Mouse (Mus musculus) embryonic fibroblast, embryonic 13.5 days (primary cell): ENCODE data around the gene Trim30b.
"Not testable (repeated sequence)": the region's sequence is repeated elsewhere in the genome, so short reads cannot be mapped to it uniquely, and the experiment has no call there.

Source experiments
- CTCF ChIP-seq: IDR thresholded peaks from 2 replicates; pipeline ENCODE4 v1.5.1; 2011; ENCODE audit warnings: mild to moderate bottlenecking, control low read depth, low read length, moderate library complexity, borderline replicate concordance; ENCODE audit not compliant: insufficient read depth
- POLR2A ChIP-seq: IDR thresholded peaks from 2 replicates; pipeline ENCODE4 v1.6.1; 2011; ENCODE audit warnings: low read depth, mild to moderate bottlenecking, control low read depth, low read length, moderate library complexity

DNA sequence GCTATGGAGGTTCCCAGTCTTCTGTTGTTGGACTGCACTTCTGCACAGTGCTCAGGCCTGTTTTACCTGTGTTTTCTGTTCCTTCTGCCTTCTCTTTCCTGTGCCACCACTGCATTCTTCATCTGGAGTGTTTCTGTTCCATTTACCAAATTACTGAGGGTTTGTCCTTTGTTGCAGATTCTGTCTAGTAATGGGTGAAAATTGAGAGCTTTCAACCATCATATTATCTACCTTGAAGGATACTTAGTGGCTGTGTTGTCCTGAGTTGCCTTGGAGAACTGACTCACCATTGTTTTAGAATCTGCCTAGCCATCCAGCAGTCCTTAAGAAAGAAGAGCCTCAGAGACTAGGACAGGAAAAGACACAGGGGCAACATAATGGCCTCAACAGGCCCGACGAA, 40.5 kb downstream of the Trim30b start, which contains the start of gene Trim34b:
- TF ChIP-seq CTCF, POLR2A: not testable (repeated sequence)
